Mouse (Mus musculus) cerebellum, postnatal 14 days (tissue): ENCODE measurements around the gene Fbxo11.

ENCODE experiments used
- DNase-seq, 2 experiments: peaks; one replicate each; pipeline ENCODE4 v3.0.0; 2021; ENCODE audit warnings: mixed read lengths in 2 of 2

Fbxo11 gene

GRCm38 (mm10) chr17:88065031-88065800, at the start of gene Fbxo11:
Gene Fbxo11, minus strand, starts transcription at chr17:88065291.
- peak; percentile 77 to 79 for DNase-seq

GRCm38 (mm10) chr17:88113883-88114229, 48.8 kb upstream of the Fbxo11 start:
- no peak for DNase-seq

GRCm38 (mm10) chr17:88113015-88113882, 48.2 kb upstream of the Fbxo11 start:
- no peak for DNase-seq

- no peak for DNase-seq
These were observed 47.0 kb upstream of the Fbxo11 start for GRCm38 (mm10) chr17:88111865-88112645.

GRCm38 (mm10) chr17:88111081-88111796, 46.1 kb upstream of the Fbxo11 start:
- no peak for DNase-seq

- DNase-seq: no peak
These were observed 42.6 kb upstream of the Fbxo11 start for GRCm38 (mm10) chr17:88107708-88108107.

- no peak for DNase-seq
These were observed 41.3 kb upstream of the Fbxo11 start for GRCm38 (mm10) chr17:88106365-88106764.

GRCm38 (mm10) chr17:88102597-88102996, 37.5 kb upstream of the Fbxo11 start:
- no peak for DNase-seq

- DNase-seq: no peak
These were observed 33.2 kb upstream of the Fbxo11 start for GRCm38 (mm10) chr17:88098181-88098852.

- DNase-seq: no peak
These were observed 32.5 kb upstream of the Fbxo11 start for GRCm38 (mm10) chr17:88097543-88097942.

- DNase-seq: no peak
These were observed 31.8 kb upstream of the Fbxo11 start for GRCm38 (mm10) chr17:88096809-88097399.

GRCm38 (mm10) chr17:88095517-88096198, 30.6 kb upstream of the Fbxo11 start:
- peak in 1 of 2 experiments; percentile 11 for DNase-seq

- no peak for DNase-seq
These were observed 29.2 kb upstream of the Fbxo11 start for GRCm38 (mm10) chr17:88094327-88094726.

GRCm38 (mm10) chr17:88093798-88094197, 28.7 kb upstream of the Fbxo11 start:
- no peak for DNase-seq

GRCm38 (mm10) chr17:88085976-88086375, 20.9 kb upstream of the Fbxo11 start:
- DNase-seq: no peak

GRCm38 (mm10) chr17:88081446-88081845, 16.4 kb upstream of the Fbxo11 start:
- DNase-seq: no peak

- DNase-seq: no peak
These were observed 14.7 kb upstream of the Fbxo11 start for GRCm38 (mm10) chr17:88079771-88080170.

- DNase-seq: no peak
These were observed 7.0 kb upstream of the Fbxo11 start for GRCm38 (mm10) chr17:88072047-88072446.

- no peak for DNase-seq
These were observed 3.1 kb upstream of the Fbxo11 start for GRCm38 (mm10) chr17:88068024-88068719.
